Mouse (Mus musculus): ENCODE results near the gene Dand5.

- TF ChIP-seq CTCF (IDR thresholded peaks at IDR 0.05; ENCODE audit: insufficient read depth, low read length) (no peak), POLR2A (IDR thresholded peaks at IDR 0.05; ENCODE audit: borderline replicate concordance, extremely low read depth, low read depth, low read length) (no peak)
These were observed 48.1 kb downstream of the Dand5 start for GRCm38 (mm10) chr8:84774473-84774911.
